Comparison of ENCODE assay signal across 8 mouse cellular contexts in genomic region chr7:63935809-63936187, GRCm38 (mm10). TPM values are rescaled to one million over a fixed set of nuclear protein-coding genes. Genes with fewer than 3 reads are reported as not detected.
DNase-seq lines count a peak whose midpoint lies in the region; ATAC-seq lines count a peak whose summit lies in the region.

No protein-coding gene starts in this region.

- H3K9ac ChIP-seq in kidney, embryonic 14.5 days (ENCODE audit: low read depth, low read length): peak overlapping the region; percentile 42; the same call in 1 of the 2 replicates
- H3K9ac ChIP-seq in hindbrain, embryonic 14.5 days: peak overlapping the region; percentile 91
- H3K9ac ChIP-seq in midbrain, embryonic 15.5 days: peak overlapping the region; percentile 91

- no peak for DNase-seq in kidney, postnatal 10 days
- peak; percentile 63 for DNase-seq in brain, adult 2 months (ENCODE audit: low read depth, low spot score)
- DNase-seq in hindbrain, embryonic 14.5 days (ENCODE audit: low spot score): no peak
- DNase-seq in right cerebral cortex, adult 18-20 months: no peak
- no peak for DNase-seq in urinary bladder, postnatal 10 days (ENCODE audit: low spot score)

- H3K4me1 ChIP-seq in kidney, embryonic 14.5 days (ENCODE audit: control insufficient read depth, insufficient read depth, low read length): 0 out of 2 replicates have a peak, but pooled peaks cover 11% of the 10 kb centered on the region
- peaks cover 32% of the 10 kb centered on the region for H3K4me1 ChIP-seq in hindbrain, embryonic 14.5 days (replicated peaks; ENCODE audit: control insufficient read depth, insufficient read depth, low read length)
- peaks cover 35% of the 10 kb centered on the region for H3K4me1 ChIP-seq in midbrain, embryonic 15.5 days

- 19% methylated on average over 8 of the region's 8 CpGs for WGBS in kidney, embryonic 14.5 days
- WGBS in hindbrain, embryonic 14.5 days: 15% methylated on average over 8 of the region's 8 CpGs
- 7% methylated on average over 8 of the region's 8 CpGs for WGBS in midbrain, embryonic 15.5 days

- no peak overlapping the region for H3K27ac ChIP-seq in kidney, embryonic 14.5 days (ENCODE audit: low read depth, low read length)
- peak overlapping the region; percentile 97 for H3K27ac ChIP-seq in hindbrain, embryonic 14.5 days
- H3K27ac ChIP-seq in midbrain, embryonic 15.5 days: peak overlapping the region; percentile 35; the same call in 1 of the 2 replicates

- H3K9me3 ChIP-seq in kidney, embryonic 14.5 days (ENCODE audit: control insufficient read depth, low read length): no peaks in the 10 kb centered on the region
- no peaks in the 10 kb centered on the region for H3K9me3 ChIP-seq in hindbrain, embryonic 14.5 days (ENCODE audit: control insufficient read depth, low read length)
- H3K9me3 ChIP-seq in midbrain, embryonic 15.5 days: no peaks in the 10 kb centered on the region

- no peaks in the 10 kb centered on the region for H3K36me3 ChIP-seq in kidney, embryonic 14.5 days (ENCODE audit: control insufficient read depth, insufficient read depth, low read length)
- H3K36me3 ChIP-seq in hindbrain, embryonic 14.5 days (replicated peaks; ENCODE audit: control insufficient read depth, insufficient read depth): no peaks in the 10 kb centered on the region
- H3K36me3 ChIP-seq in midbrain, embryonic 15.5 days (replicated peaks): no peaks in the 10 kb centered on the region

- H3K4me3 ChIP-seq in kidney, embryonic 14.5 days (ENCODE audit: low read length): peak overlapping the region; percentile 75
- peak overlapping the region; percentile 97 for H3K4me3 ChIP-seq in hindbrain, embryonic 14.5 days (replicated peaks; ENCODE audit: low read length)
- H3K4me3 ChIP-seq in midbrain, embryonic 15.5 days: peak overlapping the region; percentile 87

- no peaks in the 10 kb centered on the region for H3K27me3 ChIP-seq in kidney, embryonic 14.5 days (ENCODE audit: control insufficient read depth, insufficient read depth, low read length)
- H3K27me3 ChIP-seq in hindbrain, embryonic 14.5 days (ENCODE audit: control insufficient read depth, insufficient read depth, low read length): no peaks in the 10 kb centered on the region
- H3K27me3 ChIP-seq in midbrain, embryonic 15.5 days (replicated peaks): no peaks in the 10 kb centered on the region

- H3K4me2 ChIP-seq in kidney, embryonic 14.5 days (replicated peaks; ENCODE audit: low read depth, low read length): peak overlapping the region; percentile 93
- H3K4me2 ChIP-seq in hindbrain, embryonic 14.5 days (replicated peaks): peak overlapping the region; percentile 86
- peak overlapping the region; percentile 95 for H3K4me2 ChIP-seq in midbrain, embryonic 15.5 days

- ATAC-seq in kidney, embryonic 14.5 days (ENCODE audit: low FRiP score, low TSS enrichment): no peak
- ATAC-seq in hindbrain, embryonic 14.5 days (ENCODE audit: low FRiP score): no peak
- no peak for ATAC-seq in midbrain, embryonic 15.5 days (replicated peaks)
- ATAC-seq in megakaryocyte progenitor cell, adult 5-6 weeks (replicated peaks; ENCODE audit: poor library complexity): no peak

RNA-seq across cellular contexts. Expression of gene Klf13, which starts 2.9 kb away (rescaled TPM):
- polyA plus RNA-seq in kidney, embryonic 14.5 days (2014; fragmentation: Nextera tagmentation; extraction: Ambion mirVana): 23.0 and 23.2 TPM in 2 replicates
- polyA plus RNA-seq in hindbrain, embryonic 14.5 days (2014; fragmentation: Nextera tagmentation; extraction: Ambion mirVana): 25.2 and 25.4 TPM in 2 replicates
- 21.7 and 23.4 TPM in 2 replicates for polyA plus RNA-seq in midbrain, embryonic 15.5 days (2015; fragmentation: Nextera tagmentation; extraction: Ambion mirVana)
- 37.6 and 46.3 TPM in 2 replicates for total RNA-seq in megakaryocyte progenitor cell, adult 5-6 weeks (2015)
- 16.9 and 24.3 TPM in 2 replicates for total RNA-seq in megakaryocyte progenitor cell, adult 5-6 weeks (2017)

RNA-seq across cellular contexts. Expression of gene E030018B13Rik, which starts 19.1 kb away (rescaled TPM):
- polyA plus RNA-seq in kidney, embryonic 14.5 days (2014; fragmentation: Nextera tagmentation; extraction: Ambion mirVana): 0.35 TPM in 1 of 2 replicates, not detected in the other
- polyA plus RNA-seq in hindbrain, embryonic 14.5 days (2014; fragmentation: Nextera tagmentation; extraction: Ambion mirVana): not detected in 2 replicates
- polyA plus RNA-seq in midbrain, embryonic 15.5 days (2015; fragmentation: Nextera tagmentation; extraction: Ambion mirVana): 0.17 and 0.23 TPM in 2 replicates
- not detected in 2 replicates for total RNA-seq in megakaryocyte progenitor cell, adult 5-6 weeks (2015)
- total RNA-seq in megakaryocyte progenitor cell, adult 5-6 weeks (2017): not detected in 2 replicates
